8 mouse cellular contexts compared by ENCODE assay signal in genomic region chr2:119802767-119803617, GRCm38 (mm10). TPM values are rescaled to one million over a fixed set of nuclear protein-coding genes. Genes with fewer than 3 reads are reported as not detected.
DNase-seq lines count a peak whose midpoint lies in the region; ATAC-seq and TF ChIP-seq lines count a peak whose summit lies in the region.

No protein-coding gene starts in this region.

- H3K27ac ChIP-seq in lung, postnatal 0 days (ENCODE audit: low read length): no peak overlapping the region
- H3K27ac ChIP-seq in forebrain, postnatal 0 days (ENCODE audit: low read depth, low read length): no peak overlapping the region
- H3K27ac ChIP-seq in neural tube, embryonic 12.5 days: no peak overlapping the region

- no peak for TF ChIP-seq CTCF in lung, postnatal 0 days (IDR thresholded peaks at IDR 0.05)
- no peak for TF ChIP-seq CTCF in lung, adult 2 months (IDR thresholded peaks at IDR 0.05; ENCODE audit: insufficient read depth, low read length)
- TF ChIP-seq CTCF in forebrain, postnatal 0 days (IDR thresholded peaks at IDR 0.05; ENCODE audit: low read depth): no peak

- H3K9ac ChIP-seq in lung, postnatal 0 days (replicated peaks; ENCODE audit: low read depth): no peak overlapping the region
- H3K9ac ChIP-seq in forebrain, postnatal 0 days: no peak overlapping the region
- H3K9ac ChIP-seq in neural tube, embryonic 12.5 days: no peak overlapping the region; the same call in 1 of the 2 replicates

- H3K36me3 ChIP-seq in lung, postnatal 0 days (ENCODE audit: insufficient read depth, low read length): no peaks in the 10 kb centered on the region
- H3K36me3 ChIP-seq in forebrain, postnatal 0 days (ENCODE audit: insufficient read depth): 0 out of 2 replicates have a peak, but pooled peaks cover 3% of the 10 kb centered on the region
- H3K36me3 ChIP-seq in neural tube, embryonic 12.5 days: peaks cover 6% of the 10 kb centered on the region; the same call in 1 of the 2 replicates

- no peaks in the 10 kb centered on the region for H3K9me3 ChIP-seq in lung, postnatal 0 days (ENCODE audit: low read length)
- H3K9me3 ChIP-seq in forebrain, postnatal 0 days (ENCODE audit: low read length): no peaks in the 10 kb centered on the region
- no peaks in the 10 kb centered on the region for H3K9me3 ChIP-seq in neural tube, embryonic 12.5 days

- H3K4me2 ChIP-seq in lung, postnatal 0 days (replicated peaks; ENCODE audit: low read depth, low read length): no peak overlapping the region
- no peak overlapping the region for H3K4me2 ChIP-seq in forebrain, postnatal 0 days (ENCODE audit: low read depth)
- peak overlapping the region; percentile 22; the same call in 1 of the 2 replicates for H3K4me2 ChIP-seq in neural tube, embryonic 12.5 days (replicated peaks)

- no peak for TF ChIP-seq POLR2A in lung, adult 2 months (IDR thresholded peaks at IDR 0.05; ENCODE audit: borderline replicate concordance, extremely low read depth, low read depth, low read length)

- 0 out of 2 replicates have a peak, but pooled peaks have one; percentile 5 for ATAC-seq in lung, postnatal 0 days
- ATAC-seq in forebrain, postnatal 0 days: peak; percentile 42; the same call in 1 of the 2 replicates
- ATAC-seq in neural tube, embryonic 12.5 days (ENCODE audit: low FRiP score, low read depth): peak; percentile 59
- ATAC-seq in megakaryocyte progenitor cell, adult 5-6 weeks (replicated peaks; ENCODE audit: poor library complexity): no peak

- 70% methylated on average over 10 of the region's 10 CpGs for WGBS in lung, postnatal 0 days
- WGBS in lung, adult 2 months: 79% methylated on average over 10 of the region's 10 CpGs
- WGBS in forebrain, postnatal 0 days: 19% methylated on average over 10 of the region's 10 CpGs
- WGBS in neural tube, embryonic 12.5 days: 25% methylated on average over 10 of the region's 10 CpGs

- intact Hi-C loops in gastrocnemius, postnatal 36 days (cut with DNase I): no loop called here

- peak; percentile 34 for DNase-seq in gastrocnemius, postnatal 10 days
- DNase-seq in gastrocnemius, postnatal 36 days: no peak
- DNase-seq in lung, postnatal 0 days (ENCODE audit: low spot score): peak; percentile 29
- no peak for DNase-seq in lung, adult 2 months
- peak; percentile 7 for DNase-seq in forebrain, postnatal 0 days
- no peak for DNase-seq in frontal cortex, adult 2 months (ENCODE audit: extremely low spot score in 1 of 2, low spot score in 1 of 2)

- no peaks in the 10 kb centered on the region; the same call in 1 of the 2 replicates for H3K4me1 ChIP-seq in lung, postnatal 0 days (ENCODE audit: insufficient read depth, low read depth, low read length)
- H3K4me1 ChIP-seq in lung, adult 2 months (ENCODE audit: control insufficient read depth, insufficient read depth, low read length): peaks cover 7% of the 10 kb centered on the region
- peaks cover 8% of the 10 kb centered on the region for H3K4me1 ChIP-seq in forebrain, postnatal 0 days (ENCODE audit: insufficient read depth)
- peaks cover 49% of the 10 kb centered on the region for H3K4me1 ChIP-seq in neural tube, embryonic 12.5 days

- no peak for TF ChIP-seq EP300 in lung, postnatal 0 days (IDR thresholded peaks at IDR 0.05)

- H3K4me3 ChIP-seq in lung, postnatal 0 days (ENCODE audit: low read depth, low read length): no peak overlapping the region
- H3K4me3 ChIP-seq in lung, adult 2 months (replicated peaks; ENCODE audit: extremely low read depth, low read depth, low read length): no peak overlapping the region
- no peak overlapping the region for H3K4me3 ChIP-seq in forebrain, postnatal 0 days (ENCODE audit: low read depth, low read length)
- H3K4me3 ChIP-seq in neural tube, embryonic 12.5 days: no peak overlapping the region

- H3K27me3 ChIP-seq in lung, postnatal 0 days (replicated peaks; ENCODE audit: insufficient read depth, low read length): no peaks in the 10 kb centered on the region
- no peaks in the 10 kb centered on the region for H3K27me3 ChIP-seq in forebrain, postnatal 0 days (ENCODE audit: insufficient read depth, low read length)
- peaks cover 14% of the 10 kb centered on the region for H3K27me3 ChIP-seq in neural tube, embryonic 12.5 days (replicated peaks)

RNA-seq across cellular contexts. Expression of gene Tyro3, which starts 5.5 kb away (rescaled TPM):
- total RNA-seq in gastrocnemius, postnatal 10 days (2021): 1 to 10 TPM; 3.6 to 5.1 TPM
- under 1 TPM; 0.57 to 0.74 TPM for total RNA-seq in gastrocnemius, postnatal 36 days (2021)
- 7.3 and 7.9 TPM in 2 replicates for polyA plus RNA-seq in lung, postnatal 0 days (2015; fragmentation: Nextera tagmentation; extraction: Ambion mirVana)
- 11.8 and 16.4 TPM in 2 replicates for polyA plus RNA-seq in lung, adult 2 months (2012; rRNA removed)
- 46.6 and 47.5 TPM in 2 replicates for total RNA-seq in forebrain, postnatal 0 days (2014; rRNA removed)
- polyA plus RNA-seq in forebrain, postnatal 0 days (2015; fragmentation: Nextera tagmentation; extraction: Ambion mirVana): 17.3 and 18.5 TPM in 2 replicates
- polyA plus RNA-seq in neural tube, embryonic 12.5 days (2016; fragmentation: Nextera tagmentation; extraction: Ambion mirVana): 20.7 and 21.0 TPM in 2 replicates
- 130 and 145 TPM in 2 replicates for polyA plus RNA-seq in frontal cortex, adult 2 months (2012; rRNA removed)
- total RNA-seq in megakaryocyte progenitor cell, adult 5-6 weeks (2015): not detected in 2 replicates
- total RNA-seq in megakaryocyte progenitor cell, adult 5-6 weeks (2017): not detected in 2 replicates

RNA-seq across cellular contexts. Expression of gene Rpap1, which starts 15.7 kb away (rescaled TPM):
- 10 to 100 TPM; 14.2 to 14.5 TPM for total RNA-seq in gastrocnemius, postnatal 10 days (2021)
- total RNA-seq in gastrocnemius, postnatal 36 days (2021): 10 to 100 TPM; 14.3 to 14.7 TPM
- polyA plus RNA-seq in lung, postnatal 0 days (2015; fragmentation: Nextera tagmentation; extraction: Ambion mirVana): 10.0 and 11.0 TPM in 2 replicates
- 21.6 and 24.5 TPM in 2 replicates for polyA plus RNA-seq in lung, adult 2 months (2012; rRNA removed)
- total RNA-seq in forebrain, postnatal 0 days (2014; rRNA removed): 18.9 and 20.4 TPM in 2 replicates
- 8.0 and 9.9 TPM in 2 replicates for polyA plus RNA-seq in forebrain, postnatal 0 days (2015; fragmentation: Nextera tagmentation; extraction: Ambion mirVana)
- 28.8 and 29.4 TPM in 2 replicates for polyA plus RNA-seq in neural tube, embryonic 12.5 days (2016; fragmentation: Nextera tagmentation; extraction: Ambion mirVana)
- 13.7 and 14.6 TPM in 2 replicates for polyA plus RNA-seq in frontal cortex, adult 2 months (2012; rRNA removed)
- total RNA-seq in megakaryocyte progenitor cell, adult 5-6 weeks (2015): 6.6 TPM in 2 replicates
- 9.6 and 9.7 TPM in 2 replicates for total RNA-seq in megakaryocyte progenitor cell, adult 5-6 weeks (2017)

RNA-seq across cellular contexts. Expression of gene Ltk, which starts 42.8 kb away (rescaled TPM):
- not detected for total RNA-seq in gastrocnemius, postnatal 10 days (2021)
- total RNA-seq in gastrocnemius, postnatal 36 days (2021): not detected
- 0.79 and 1.3 TPM in 2 replicates for polyA plus RNA-seq in lung, postnatal 0 days (2015; fragmentation: Nextera tagmentation; extraction: Ambion mirVana)
- 3.9 and 4.2 TPM in 2 replicates for polyA plus RNA-seq in lung, adult 2 months (2012; rRNA removed)
- total RNA-seq in forebrain, postnatal 0 days (2014; rRNA removed): 1.3 and 1.7 TPM in 2 replicates
- 0.48 and 0.56 TPM in 2 replicates for polyA plus RNA-seq in forebrain, postnatal 0 days (2015; fragmentation: Nextera tagmentation; extraction: Ambion mirVana)
- 0.26 and 0.61 TPM in 2 replicates for polyA plus RNA-seq in neural tube, embryonic 12.5 days (2016; fragmentation: Nextera tagmentation; extraction: Ambion mirVana)
- 43.3 and 46.4 TPM in 2 replicates for polyA plus RNA-seq in frontal cortex, adult 2 months (2012; rRNA removed)
- not detected in 2 replicates for total RNA-seq in megakaryocyte progenitor cell, adult 5-6 weeks (2015)
- not detected in 2 replicates for total RNA-seq in megakaryocyte progenitor cell, adult 5-6 weeks (2017)

Comparison
In these comparisons a context has a peak if more than half of its experiments do, and no peak if none do; other contexts are left out.
1. DNase-seq: peak in gastrocnemius, postnatal 10 days (single experiment), lung, postnatal 0 days (single experiment) and forebrain, postnatal 0 days (single experiment); none in gastrocnemius, postnatal 36 days (0 of 2), lung, adult 2 months (single experiment) and frontal cortex, adult 2 months (0 of 2).